8 mouse cellular contexts compared by ENCODE assay signal in genomic region chr6:91617031-91617596, GRCm38 (mm10).
DNase-seq lines count a peak whose midpoint lies in the region; ATAC-seq lines count a peak whose summit lies in the region.

No protein-coding gene starts in this region.

- intact Hi-C loops in heart, postnatal 25 days (cut with DNase I), result no loop called here

- no peaks in the 10 kb centered on the region for H3K36me3 ChIP-seq in heart, embryonic 15.5 days
- no peaks in the 10 kb centered on the region for H3K36me3 ChIP-seq in liver, embryonic 13.5 days

- no peak overlapping the region for H3K9ac ChIP-seq in heart, embryonic 15.5 days
- H3K9ac ChIP-seq in liver, embryonic 13.5 days, result no peak overlapping the region

- H3K9me3 ChIP-seq in heart, embryonic 15.5 days (replicated peaks), result no peaks in the 10 kb centered on the region
- H3K9me3 ChIP-seq in liver, embryonic 13.5 days (replicated peaks), result no peaks in the 10 kb centered on the region

- peak overlapping the region; percentile 64 for H3K4me2 ChIP-seq in heart, embryonic 15.5 days
- peak overlapping the region; percentile 54 for H3K4me2 ChIP-seq in liver, embryonic 13.5 days

- H3K4me3 ChIP-seq in heart, embryonic 15.5 days, result peak overlapping the region; percentile 36
- H3K4me3 ChIP-seq in liver, embryonic 13.5 days (replicated peaks), result peak overlapping the region; percentile 28

- H3K27ac ChIP-seq in heart, embryonic 15.5 days, result peak overlapping the region; percentile 63
- H3K27ac ChIP-seq in liver, embryonic 13.5 days, result peak overlapping the region; percentile 19; the same call in 1 of the 2 replicates

- no peaks in the 10 kb centered on the region for H3K27me3 ChIP-seq in heart, embryonic 15.5 days
- no peaks in the 10 kb centered on the region for H3K27me3 ChIP-seq in liver, embryonic 13.5 days

- peaks cover 29% of the 10 kb centered on the region for H3K4me1 ChIP-seq in heart, embryonic 15.5 days (replicated peaks)
- H3K4me1 ChIP-seq in liver, embryonic 13.5 days (replicated peaks), result peaks cover 23% of the 10 kb centered on the region

- 3% methylated on average over 13 of the region's 13 CpGs for WGBS in heart, embryonic 15.5 days
- WGBS in liver, embryonic 13.5 days (ENCODE audit: insufficient replicate concordance), result 4% methylated on average over 13 of the region's 13 CpGs

- peak; percentile 87 for ATAC-seq in heart, embryonic 15.5 days (replicated peaks; ENCODE audit: insufficient number of reproducible peaks, insufficient read depth, low FRiP score, low read depth)
- peak; percentile 88 for ATAC-seq in liver, embryonic 13.5 days (ENCODE audit: low read depth)

- DNase-seq in heart, adult 11 months, result peak; percentile 93
- no peak for DNase-seq in heart, postnatal 25 days (ENCODE audit: low spot score)
- peak; percentile 75 for DNase-seq in embryo, embryonic 11.5 days (ENCODE audit: low read depth, low spot score)
- DNase-seq in kidney, postnatal 25 days, result peak; percentile 51 to 85
- peak; percentile 53 for DNase-seq in liver, embryonic 13.5 days
- peak; percentile 50 to 58 for DNase-seq in natural killer cell, adult 2 months (ENCODE audit: low spot score in 2 of 2)
- DNase-seq in telencephalon, adult 2 months (ENCODE audit: low read depth, low spot score), result peak; percentile 79
